Mouse (Mus musculus): ENCODE measurements around the gene Fcrlb. TPM values are rescaled to one million over a fixed set of nuclear protein-coding genes. Genes with fewer than 3 reads are reported as not detected.

The Fcrlb gene
- polyA plus RNA-seq, 1 experiment from 2014 or later = 0.11 TPM

GRCm38 (mm10) chr1:170864234-170864633 lies 48.5 kb downstream of the Fcrlb start:
- no peak overlapping the region for H3K9ac ChIP-seq
- H3K4me3 ChIP-seq (replicated peaks) = no peak overlapping the region
- H3K36me3 ChIP-seq = no peaks in the 10 kb centered on the region
- no peak overlapping the region for H3K4me2 ChIP-seq (replicated peaks)
- no peak for ATAC-seq
- no peaks in the 10 kb centered on the region for H3K27me3 ChIP-seq (replicated peaks)
- no peak overlapping the region for H3K27ac ChIP-seq
- no peaks in the 10 kb centered on the region for H3K9me3 ChIP-seq
- H3K4me1 ChIP-seq (replicated peaks) = no peaks in the 10 kb centered on the region

GRCm38 (mm10) chr1:170863033-170863432 lies 49.7 kb downstream of the Fcrlb start:
- Histone ChIP-seq H3K27me3 (replicated peaks) (no peaks in the 10 kb centered on the region), H3K36me3 (no peaks in the 10 kb centered on the region), H3K4me2 (replicated peaks) (no peak overlapping the region), H3K9ac (no peak overlapping the region), H3K4me3 (replicated peaks) (no peak overlapping the region), H3K27ac (no peak overlapping the region), H3K9me3 (no peaks in the 10 kb centered on the region), H3K4me1 (replicated peaks) (no peaks in the 10 kb centered on the region)
- ATAC-seq = no peak
- 59% methylated on average over 4 of the region's 4 CpGs for WGBS

- WGBS = 65% methylated on average over 3 of the region's 3 CpGs
- no peak for ATAC-seq
- Histone ChIP-seq H3K36me3 (no peaks in the 10 kb centered on the region), H3K4me2 (replicated peaks) (no peak overlapping the region), H3K27me3 (replicated peaks) (no peaks in the 10 kb centered on the region), H3K9me3 (no peaks in the 10 kb centered on the region), H3K27ac (no peak overlapping the region), H3K9ac (no peak overlapping the region), H3K4me3 (replicated peaks) (no peak overlapping the region), H3K4me1 (replicated peaks) (no peaks in the 10 kb centered on the region)
Observed at GRCm38 (mm10) chr1:170862435-170862717, 50.4 kb downstream of the Fcrlb start.

- H3K4me2 ChIP-seq (replicated peaks) = no peak overlapping the region
- no peak for ATAC-seq
- WGBS = 57% methylated on average over 13 of the region's 13 CpGs
Observed at GRCm38 (mm10) chr1:170861671-170862434, 50.9 kb downstream of the Fcrlb start.

GRCm38 (mm10) chr1:170858872-170859271 lies 53.9 kb downstream of the Fcrlb start:
- 74% methylated on average over 2 of the region's 2 CpGs for WGBS
- Histone ChIP-seq H3K4me2 (replicated peaks) (no peak overlapping the region), H3K9me3 (no peaks in the 10 kb centered on the region), H3K36me3 (no peaks in the 10 kb centered on the region), H3K27ac (no peak overlapping the region), H3K27me3 (replicated peaks) (no peaks in the 10 kb centered on the region), H3K4me3 (replicated peaks) (no peak overlapping the region), H3K4me1 (replicated peaks) (no peaks in the 10 kb centered on the region), H3K9ac (no peak overlapping the region)
- ATAC-seq = no peak

More at GRCm38 (mm10) chr1:170861671-170862434, 50.9 kb downstream of the Fcrlb start:
- Histone ChIP-seq H3K4me3 (replicated peaks) (no peak overlapping the region), H3K4me1 (replicated peaks) (no peaks in the 10 kb centered on the region), H3K27ac (no peak overlapping the region), H3K27me3 (replicated peaks) (no peaks in the 10 kb centered on the region), H3K9me3 (no peaks in the 10 kb centered on the region), H3K9ac (no peak overlapping the region), H3K36me3 (no peaks in the 10 kb centered on the region)

GRCm38 (mm10) chr1:170857369-170857768 lies 55.4 kb downstream of the Fcrlb start:
- no peaks in the 10 kb centered on the region for H3K36me3 ChIP-seq
- H3K27ac ChIP-seq = no peak overlapping the region
- no peaks in the 10 kb centered on the region for H3K9me3 ChIP-seq
- no peak for ATAC-seq
- WGBS = 82% methylated on average over 2 of the region's 2 CpGs
- H3K27me3 ChIP-seq (replicated peaks) = no peaks in the 10 kb centered on the region
- no peaks in the 10 kb centered on the region for H3K4me1 ChIP-seq (replicated peaks)
- H3K4me2 ChIP-seq (replicated peaks) = no peak overlapping the region
- no peak overlapping the region for H3K9ac ChIP-seq
- no peak overlapping the region for H3K4me3 ChIP-seq (replicated peaks)

Other genes with a start within 250 kb of the Fcrlb start
- 8.8 TPM in 2 replicates for gene Atf6, start 45.2 kb downstream of the Fcrlb start, polyA plus RNA-seq (2015; fragmentation: Nextera tagmentation; extraction: Ambion mirVana)
- gene Gm26620, start 27.9 kb downstream of the Fcrlb start, polyA plus RNA-seq (2015; fragmentation: Nextera tagmentation; extraction: Ambion mirVana) = 2.2 and 2.4 TPM in 2 replicates
- 61.1 and 62.9 TPM in 2 replicates for gene Dusp12, start 27.4 kb downstream of the Fcrlb start, polyA plus RNA-seq (2015; fragmentation: Nextera tagmentation; extraction: Ambion mirVana)
- gene Fcrla, start 14.6 kb upstream of the Fcrlb start, polyA plus RNA-seq (2015; fragmentation: Nextera tagmentation; extraction: Ambion mirVana) = not detected in 2 replicates
- gene Fcgr2b, start 63.6 kb upstream of the Fcrlb start, polyA plus RNA-seq (2015; fragmentation: Nextera tagmentation; extraction: Ambion mirVana) = 1.7 and 2.1 TPM in 2 replicates
- gene Fcgr4, start 106.0 kb upstream of the Fcrlb start, polyA plus RNA-seq (2015; fragmentation: Nextera tagmentation; extraction: Ambion mirVana) = 1.7 and 1.8 TPM in 2 replicates
- 14.0 and 14.7 TPM in 2 replicates for gene Fcgr3, start 152.0 kb upstream of the Fcrlb start, polyA plus RNA-seq (2015; fragmentation: Nextera tagmentation; extraction: Ambion mirVana)
- 1.7 and 1.8 TPM in 2 replicates for gene Cfap126, start 201.0 kb upstream of the Fcrlb start, polyA plus RNA-seq (2015; fragmentation: Nextera tagmentation; extraction: Ambion mirVana)
- 360 and 387 TPM in 2 replicates for gene Sdhc, start 237.7 kb upstream of the Fcrlb start, polyA plus RNA-seq (2015; fragmentation: Nextera tagmentation; extraction: Ambion mirVana)
- 1.1 and 1.3 TPM in 2 replicates for gene Mpz, start 237.8 kb upstream of the Fcrlb start, polyA plus RNA-seq (2015; fragmentation: Nextera tagmentation; extraction: Ambion mirVana)